Mouse (Mus musculus) midbrain, embryonic 12.5 days (tissue): Measurements from ENCODE around the gene Hmgcl. TPM values are rescaled to one million over a fixed set of nuclear protein-coding genes. Genes with fewer than 3 reads are reported as not detected.
"Not testable (repeated sequence)": the region's sequence is repeated elsewhere in the genome, so short reads cannot be mapped to it uniquely, and the experiment has no call there.

Experiments used
- ATAC-seq: fragments of 200-750 bp; cut with Nextera tagmentation; 2 replicates; pipeline ENCODE4 v1.8.0; 2017; ENCODE audit warnings: low read depth, moderate TSS enrichment, moderate library complexity; ENCODE audit not compliant: low FRiP score
- H3K27ac ChIP-seq: fragments of 300-500 bp; sonication (generic); replicated peaks from 2 replicates; pipeline ENCODE4 v1.5.1; 2016; ENCODE audit warnings: mild to moderate bottlenecking
- H3K27me3 ChIP-seq: fragments of 300-500 bp; sonication (generic); 2 replicates; pipeline ENCODE4 v1.6.1; 2016; ENCODE audit warnings: mild to moderate bottlenecking
- H3K36me3 ChIP-seq: fragments of 300-500 bp; sonication (generic); 2 replicates; pipeline ENCODE4 v1.6.1; 2016
- H3K4me1 ChIP-seq: fragments of 300-500 bp; sonication (generic); 2 replicates; pipeline ENCODE4 v1.6.1; 2016
- H3K4me2 ChIP-seq: fragments of 300-500 bp; sonication (generic); replicated peaks from 2 replicates; pipeline ENCODE4 v1.6.1; 2016; ENCODE audit warnings: mild to moderate bottlenecking, moderate library complexity
- H3K4me3 ChIP-seq: fragments of 300-500 bp; sonication (generic); 2 replicates; pipeline ENCODE4 v1.5.1; 2016; ENCODE audit warnings: mild to moderate bottlenecking
- H3K9ac ChIP-seq: fragments of 300-500 bp; sonication (generic); replicated peaks from 2 replicates; pipeline ENCODE4 v1.6.1; 2016; ENCODE audit warnings: mild to moderate bottlenecking, moderate library complexity
- H3K9me3 ChIP-seq: fragments of 300-500 bp; sonication (generic); 2 replicates; pipeline ENCODE4 v1.6.1; 2016; ENCODE audit warnings: mild to moderate bottlenecking
- WGBS: fragments of 180-500 bp; shearing (Covaris S2); methylation state at CpG from one replicate; pipeline ENCODE4 v1.1.7; 2016; 5-methylcytosine and 5-hydroxymethylcytosine counted together
- polyA plus RNA-seq: library from polyadenylated mRNA; unstranded; fragments of >200 nt; fragmentation: Nextera tagmentation; extraction: Ambion mirVana; gene quantifications from 2 replicates; pipeline ENCODE4 v1.2.1, GENCODE M21; 2016

Hmgcl gene
- polyA plus RNA-seq, 1 experiment from 2014 or later, result 54.1 TPM

GRCm38 (mm10) chr4:135972911-135973811 is 26.9 kb downstream of the Hmgcl start:
- 78% methylated on average over 13 of the region's 13 CpGs for WGBS
- peaks cover 28% of the 10 kb centered on the region for H3K4me1 ChIP-seq
- peaks cover 63% of the 10 kb centered on the region for H3K36me3 ChIP-seq
- peak overlapping the region; percentile 99 for H3K4me2 ChIP-seq
- peak overlapping the region; percentile 96 for H3K4me3 ChIP-seq
- ATAC-seq, result no peak
- H3K9ac ChIP-seq, result peak overlapping the region; percentile 96
- H3K9me3 ChIP-seq, result no peaks in the 10 kb centered on the region
- H3K27me3 ChIP-seq, result no peaks in the 10 kb centered on the region
- peak overlapping the region; percentile 71; the same call in 1 of the 2 replicates for H3K27ac ChIP-seq

- H3K4me3 ChIP-seq, result no peak overlapping the region
- H3K27me3 ChIP-seq, result no peaks in the 10 kb centered on the region
- H3K27ac ChIP-seq, result no peak overlapping the region
- H3K4me1 ChIP-seq, result peaks cover 15% of the 10 kb centered on the region
- H3K9ac ChIP-seq, result no peak overlapping the region
- no peaks in the 10 kb centered on the region for H3K9me3 ChIP-seq
- no peak overlapping the region for H3K4me2 ChIP-seq
- 92% methylated on average over 12 of the region's 12 CpGs for WGBS
- H3K36me3 ChIP-seq, result peaks cover 49% of the 10 kb centered on the region
- no peak for ATAC-seq
Observed at GRCm38 (mm10) chr4:135976146-135976545, 29.9 kb downstream of the Hmgcl start.

GRCm38 (mm10) chr4:135980223-135980622 is 34.0 kb downstream of the Hmgcl start:
- H3K36me3 ChIP-seq, result peaks cover 68% of the 10 kb centered on the region
- not testable (repeated sequence) for H3K27me3 ChIP-seq, ATAC-seq, H3K4me1 ChIP-seq, H3K4me2 ChIP-seq, H3K4me3 ChIP-seq, H3K9ac ChIP-seq, H3K27ac ChIP-seq, H3K9me3 ChIP-seq
- 98% methylated on average over 5 of the region's 5 CpGs for WGBS

- peaks cover 15% of the 10 kb centered on the region for H3K4me1 ChIP-seq
- no peak overlapping the region for H3K27ac ChIP-seq
- ATAC-seq, result no peak
- H3K9ac ChIP-seq, result no peak overlapping the region
- no peak overlapping the region for H3K4me2 ChIP-seq
- H3K36me3 ChIP-seq, result peaks cover 57% of the 10 kb centered on the region
- no peaks in the 10 kb centered on the region for H3K9me3 ChIP-seq
- WGBS, result 85% methylated on average over 7 of the region's 7 CpGs
- no peak overlapping the region for H3K4me3 ChIP-seq
- H3K27me3 ChIP-seq, result no peaks in the 10 kb centered on the region
Observed at GRCm38 (mm10) chr4:135981524-135982063, 35.3 kb downstream of the Hmgcl start.

GRCm38 (mm10) chr4:135984556-135984955 is 38.3 kb downstream of the Hmgcl start:
- Histone ChIP-seq H3K9ac (no peak overlapping the region), H3K36me3 (peaks cover 41% of the 10 kb centered on the region), H3K4me2 (no peak overlapping the region), H3K9me3 (no peaks in the 10 kb centered on the region), H3K27ac (no peak overlapping the region), H3K27me3 (no peaks in the 10 kb centered on the region), H3K4me1 (peaks cover 24% of the 10 kb centered on the region), H3K4me3 (no peak overlapping the region)
- ATAC-seq, result no peak
- WGBS, result 89% methylated on average over 5 of the region's 5 CpGs

GRCm38 (mm10) chr4:135985193-135985592 is 38.9 kb downstream of the Hmgcl start:
- Histone ChIP-seq H3K4me2 (no peak overlapping the region), H3K9me3 (no peaks in the 10 kb centered on the region), H3K4me3 (no peak overlapping the region), H3K4me1 (peaks cover 24% of the 10 kb centered on the region), H3K27me3 (no peaks in the 10 kb centered on the region), H3K9ac (no peak overlapping the region), H3K27ac (no peak overlapping the region), H3K36me3 (peaks cover 41% of the 10 kb centered on the region)
- 93% methylated on average over 5 of the region's 5 CpGs for WGBS
- ATAC-seq, result no peak

GRCm38 (mm10) chr4:135985769-135986168 is 39.5 kb downstream of the Hmgcl start:
- Histone ChIP-seq H3K9ac (peak overlapping the region; percentile 95; the same call in 1 of the 2 replicates), H3K27ac (no peak overlapping the region), H3K4me1 (peaks cover 24% of the 10 kb centered on the region), H3K4me3 (peak overlapping the region; percentile 97), H3K36me3 (peaks cover 39% of the 10 kb centered on the region), H3K9me3 (no peaks in the 10 kb centered on the region), H3K4me2 (peak overlapping the region; percentile 84), H3K27me3 (no peaks in the 10 kb centered on the region)
- WGBS, result 91% methylated on average over 7 of the region's 7 CpGs
- no peak for ATAC-seq

GRCm38 (mm10) chr4:135986301-135986942 is 40.2 kb downstream of the Hmgcl start:
- peak overlapping the region; percentile 97 for H3K4me3 ChIP-seq
- no peaks in the 10 kb centered on the region for H3K27me3 ChIP-seq
- H3K36me3 ChIP-seq, result peaks cover 36% of the 10 kb centered on the region
- peak overlapping the region; percentile 84 for H3K4me2 ChIP-seq
- ATAC-seq, result no peak
- no peaks in the 10 kb centered on the region for H3K9me3 ChIP-seq
- peaks cover 24% of the 10 kb centered on the region for H3K4me1 ChIP-seq
- H3K9ac ChIP-seq, result peak overlapping the region; percentile 95
- peak overlapping the region; percentile 80 for H3K27ac ChIP-seq
- 10% methylated on average over 23 of the region's 23 CpGs for WGBS

- Histone ChIP-seq H3K9ac (peak within 1 kb of the TSS; percentile 95), H3K36me3 (peaks cover 33% of the 10 kb centered on the region), H3K27ac (peak within 1 kb of the TSS; percentile 80), H3K4me2 (peak within 1 kb of the TSS; percentile 84), H3K9me3 (no peaks in the 10 kb centered on the region), H3K4me3 (peak within 1 kb of the TSS; percentile 97), H3K27me3 (no peaks in the 10 kb centered on the region), H3K4me1 (peaks cover 24% of the 10 kb centered on the region)
- under 1% methylated on average over 76 of the region's 81 CpGs for WGBS
- peak; percentile 92 for ATAC-seq
Observed at GRCm38 (mm10) chr4:135986943-135987710, 40.9 kb downstream of the Hmgcl start, which contains the start of gene Pithd1. Gene Pithd1, minus strand, starts transcription at chr4:135987264.

- H3K9ac ChIP-seq, result peak overlapping the region; percentile 95
- peaks cover 24% of the 10 kb centered on the region for H3K4me1 ChIP-seq
- H3K27ac ChIP-seq, result peak overlapping the region; percentile 80; the same call in 1 of the 2 replicates
- no peak; the same call in 1 of the 2 replicates for ATAC-seq
- peak overlapping the region; percentile 84 for H3K4me2 ChIP-seq
- H3K4me3 ChIP-seq, result peak overlapping the region; percentile 97
- no peaks in the 10 kb centered on the region for H3K27me3 ChIP-seq
- WGBS, result 70% methylated on average over 9 of the region's 9 CpGs
- H3K36me3 ChIP-seq, result peaks cover 27% of the 10 kb centered on the region
- H3K9me3 ChIP-seq, result no peaks in the 10 kb centered on the region
Observed at GRCm38 (mm10) chr4:135987714-135988113, 41.5 kb downstream of the Hmgcl start.

GRCm38 (mm10) chr4:135993941-135994340 is 47.7 kb downstream of the Hmgcl start:
- Histone ChIP-seq H3K9ac (no peak overlapping the region), H3K4me3 (no peak overlapping the region), H3K27ac (no peak overlapping the region), H3K36me3 (no peaks in the 10 kb centered on the region), H3K4me1 (no peaks in the 10 kb centered on the region), H3K9me3 (peaks cover 5% of the 10 kb centered on the region; the same call in 1 of the 2 replicates), H3K4me2 (no peak overlapping the region), H3K27me3 (no peaks in the 10 kb centered on the region)
- no peak for ATAC-seq
- 97% methylated on average over 6 of the region's 6 CpGs for WGBS
